Mouse (Mus musculus) testis, postnatal 14 days (tissue): ENCODE measurements around the gene Ctbp1.
A peak's percentile ranks its signal among the peaks of the same experiment; 100 is the strongest.

Experiments used
- DNase-seq: peaks from one replicate; pipeline ENCODE4 v3.0.0; 2021; ENCODE audit warnings: low spot score

Ctbp1 gene

DNA sequence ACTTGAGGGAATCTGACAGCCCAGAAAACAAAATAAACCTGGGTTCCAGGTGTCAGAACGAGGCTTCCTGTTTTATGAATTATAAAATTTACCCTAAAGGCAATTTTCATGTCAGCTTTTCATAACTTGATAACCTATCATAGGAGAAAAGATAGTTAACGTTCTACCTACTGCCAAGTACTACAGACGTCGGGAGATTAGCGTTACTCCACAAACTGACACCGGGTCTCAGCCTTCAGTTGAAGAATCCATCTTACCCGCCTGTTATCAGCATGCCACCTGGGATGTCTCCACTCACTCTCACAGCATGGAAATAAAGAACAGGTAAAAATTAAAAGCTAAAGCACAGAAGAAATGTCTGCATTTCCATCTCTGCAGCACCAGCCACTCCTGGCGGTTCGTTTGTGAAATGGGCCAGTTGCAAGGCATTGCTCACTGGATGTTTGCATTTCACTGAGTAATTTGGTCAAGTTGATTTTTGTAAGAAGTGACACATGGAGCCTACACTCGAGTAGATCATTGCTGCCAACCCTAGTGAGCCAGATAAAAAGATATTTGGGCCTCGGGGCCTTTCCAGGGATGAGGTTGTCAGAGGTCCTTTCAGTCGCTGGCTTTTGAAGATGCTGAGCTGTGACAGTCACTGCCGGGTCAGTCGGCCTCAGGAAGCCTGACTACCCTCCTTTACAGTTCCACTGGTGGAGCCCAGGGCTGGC is 66.1 kb downstream of the Ctbp1 start:
- DNase-seq: no peak

- no peak for DNase-seq
Observed at GRCm38 (mm10) chr5:33207136-33207535, 67.7 kb downstream of the Ctbp1 start.

GRCm38 (mm10) chr5:33206328-33206727 is 68.5 kb downstream of the Ctbp1 start:
- DNase-seq: no peak

DNA sequence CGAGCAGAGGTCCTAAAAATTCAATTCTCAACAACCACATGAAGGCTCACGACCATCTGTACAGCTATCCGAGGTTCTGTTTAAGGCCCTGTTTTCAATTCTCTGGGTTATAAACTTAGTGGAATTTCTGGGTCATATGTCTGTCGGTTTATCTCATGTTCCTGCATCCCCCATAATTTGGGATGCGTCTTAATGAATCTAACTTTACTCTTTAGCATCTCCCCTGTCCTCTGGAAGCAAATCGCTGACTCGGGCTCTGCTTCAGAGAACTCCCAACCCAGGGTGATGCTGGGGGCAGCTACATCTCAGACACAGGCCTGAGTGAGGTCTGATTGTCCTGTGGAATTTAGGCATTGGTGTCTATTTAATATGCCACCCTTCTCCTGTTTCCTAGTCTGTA is 70.5 kb downstream of the Ctbp1 start:
- no peak for DNase-seq

GRCm38 (mm10) chr5:33203691-33204242 is 71.0 kb downstream of the Ctbp1 start:
- DNase-seq: peak; percentile 54

- no peak for DNase-seq
Observed at GRCm38 (mm10) chr5:33203171-33203565, 71.6 kb downstream of the Ctbp1 start.

GRCm38 (mm10) chr5:33202516-33203170 is 72.2 kb downstream of the Ctbp1 start:
- DNase-seq: no peak

DNA sequence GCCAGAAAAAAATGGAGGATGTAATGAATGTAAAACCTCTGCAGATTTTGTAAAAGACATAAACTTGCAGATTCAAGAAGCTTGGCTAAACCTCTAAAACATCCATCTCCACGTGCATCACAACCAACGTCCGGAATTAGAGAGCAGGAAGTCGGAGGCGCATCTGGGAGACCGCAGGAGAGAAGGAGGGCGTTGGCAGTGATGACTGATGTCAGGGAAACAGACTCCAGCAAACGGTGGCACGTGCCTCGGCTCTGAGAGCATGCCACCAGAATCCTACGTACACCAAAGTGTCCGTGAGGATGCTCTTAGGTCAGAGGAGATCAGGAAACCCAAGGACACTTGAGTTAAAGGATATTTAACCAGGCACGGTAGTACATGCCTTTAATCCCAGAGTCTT is 73.1 kb downstream of the Ctbp1 start:
- DNase-seq: no peak

GRCm38 (mm10) chr5:33200071-33200470 is 74.7 kb downstream of the Ctbp1 start:
- no peak for DNase-seq
